Mouse (Mus musculus) hindbrain, postnatal 0 days (tissue): ENCODE data around the gene Ran. TPM values are rescaled to one million over a fixed set of nuclear protein-coding genes. Genes with fewer than 3 reads are reported as not detected.

ENCODE experiments used
- ATAC-seq: fragments of 200-750 bp; cut with Nextera tagmentation; 2 replicates; pipeline ENCODE4 v1.8.0; 2017; ENCODE audit warnings: mild to moderate bottlenecking, moderate TSS enrichment, moderate library complexity
- DNase-seq: peaks from one replicate; pipeline ENCODE4 v3.0.0-alpha.2; 2015; ENCODE audit warnings: low spot score
- H3K27ac ChIP-seq: fragments of 300-500 bp; sonication (generic); 2 replicates; pipeline ENCODE4 v1.5.1; 2014; ENCODE audit warnings: mild to moderate bottlenecking
- H3K27me3 ChIP-seq: fragments of 300-500 bp; sonication (generic); 2 replicates; pipeline ENCODE4 v1.6.1; 2014; ENCODE audit warnings: low read length, mixed read lengths; ENCODE audit not compliant: insufficient read depth
- H3K36me3 ChIP-seq: fragments of 300-500 bp; sonication (generic); 2 replicates; pipeline ENCODE4 v1.6.1; 2014; ENCODE audit warnings: low read length, mixed read lengths; ENCODE audit not compliant: insufficient read depth
- H3K4me1 ChIP-seq: fragments of 300-500 bp; sonication (generic); 2 replicates; pipeline ENCODE4 v1.6.1; 2014; ENCODE audit warnings: antibody characterized with exemption, low read length, mixed read lengths; ENCODE audit not compliant: insufficient read depth
- H3K4me2 ChIP-seq: fragments of 300-500 bp; sonication (generic); 2 replicates; pipeline ENCODE4 v1.6.1; 2014; ENCODE audit warnings: low read depth, mild to moderate bottlenecking, low read length, moderate library complexity, mixed read lengths
- H3K4me3 ChIP-seq: fragments of 300-500 bp; sonication (generic); 2 replicates; pipeline ENCODE4 v1.5.1; 2014; ENCODE audit warnings: low read length
- H3K9ac ChIP-seq: fragments of 300-500 bp; sonication (generic); replicated peaks from 2 replicates; pipeline ENCODE4 v1.6.1; 2014; ENCODE audit warnings: mild to moderate bottlenecking, low read length, moderate library complexity, mixed read lengths
- H3K9me3 ChIP-seq: fragments of 300-500 bp; sonication (generic); 2 replicates; pipeline ENCODE4 v1.6.1; 2016; ENCODE audit warnings: low read length, mixed read lengths
- CTCF ChIP-seq: IDR thresholded peaks from 2 replicates; pipeline ENCODE4 v1.5.1; 2016; ENCODE audit warnings: antibody characterized with exemption, control low read depth, low read depth
- whole genome bisulfite sequencing: fragments of 180-500 bp; shearing (Covaris S2); extraction: QIAGEN DNeasy Blood & Tissue Kit; methylation state at CpG from one replicate; pipeline ENCODE4 v1.1.7; 2014; 5-methylcytosine and 5-hydroxymethylcytosine counted together
- polyA plus RNA-seq: library from polyadenylated mRNA; unstranded; fragments of >200 nt; fragmentation: Nextera tagmentation; extraction: Ambion mirVana; gene quantifications from 2 replicates; pipeline ENCODE4 v1.2.1, GENCODE M21; 2015
- total RNA-seq: library from RNA; depleted of rRNA; stranded (reverse); fragments of >200 nt; gene quantifications from 2 replicates; pipeline ENCODE4 v1.2.3, GENCODE M21; 2014

Ran gene
- total and polyA plus RNA-seq, 2 experiments from 2014 or later: 159 to 304 TPM

GRCm38 (mm10) chr5:129061579-129061978 is 41.7 kb downstream of the Ran start:
- Histone ChIP-seq H3K36me3 (no peaks in the 10 kb centered on the region), H3K27ac (no peak overlapping the region), H3K4me1 (0 out of 2 replicates have a peak, but pooled peaks cover 6% of the 10 kb centered on the region), H3K9me3 (no peaks in the 10 kb centered on the region), H3K4me2 (no peak overlapping the region), H3K9ac (no peak overlapping the region), H3K4me3 (no peak overlapping the region), H3K27me3 (no peaks in the 10 kb centered on the region; the same call in 1 of the 2 replicates)
- TF ChIP-seq CTCF: peak; percentile 89
- DNase-seq: peak; percentile 87
- no peak for ATAC-seq
- 17% methylated on average over 13 of the region's 13 CpGs for WGBS

DNA sequence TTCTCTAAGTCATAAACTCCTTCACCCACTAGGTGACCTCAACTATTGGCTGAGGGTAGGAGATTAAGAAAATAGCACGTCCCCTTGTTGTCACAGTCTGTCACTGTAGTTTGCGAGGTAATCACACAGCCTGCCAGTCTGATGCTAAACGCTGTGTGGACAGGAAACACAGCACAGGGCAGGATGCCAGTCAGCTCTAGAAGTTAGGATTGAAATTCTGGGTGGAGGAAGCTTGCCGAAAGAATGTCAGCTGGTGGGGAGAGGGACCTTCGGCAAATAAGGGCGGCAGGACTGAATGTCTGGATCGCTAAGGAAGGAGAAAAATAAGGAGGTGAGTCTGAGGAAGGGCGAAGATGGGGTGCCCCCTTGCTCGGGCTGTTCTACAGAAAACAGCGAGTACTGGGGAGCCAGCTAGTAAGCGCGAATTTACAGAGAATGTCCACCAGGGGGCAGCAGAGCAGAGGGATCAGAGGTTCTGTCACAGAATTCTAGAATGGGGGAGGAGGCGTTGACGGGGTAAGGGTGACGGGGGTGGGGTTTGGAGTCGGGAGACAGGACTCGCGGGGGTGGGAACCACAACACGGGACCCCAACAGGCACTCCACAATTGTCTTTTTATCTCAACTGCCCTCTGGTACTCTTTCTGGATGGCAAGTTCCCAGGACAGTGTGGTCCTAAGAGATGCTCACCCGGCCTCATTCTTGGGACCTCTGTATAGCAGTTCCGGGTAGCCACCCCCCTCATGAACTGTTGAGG is 43.3 kb downstream of the Ran start:
- Histone ChIP-seq H3K4me3 (peak overlapping the region; percentile 24), H3K4me1 (0 out of 2 replicates have a peak, but pooled peaks cover 6% of the 10 kb centered on the region), H3K36me3 (no peaks in the 10 kb centered on the region), H3K27me3 (no peaks in the 10 kb centered on the region; the same call in 1 of the 2 replicates), H3K27ac (no peak overlapping the region), H3K9me3 (no peaks in the 10 kb centered on the region), H3K9ac (no peak overlapping the region), H3K4me2 (peak overlapping the region; percentile 52)
- TF ChIP-seq CTCF: peak; percentile 89
- DNase-seq (peak; percentile 90), ATAC-seq (peak; percentile 54; the same call in 1 of the 2 replicates)
- 7% methylated on average over 21 of the region's 21 CpGs for WGBS

- peak overlapping the region; percentile 24 for H3K4me3 ChIP-seq
- H3K27me3 ChIP-seq: no peaks in the 10 kb centered on the region; the same call in 1 of the 2 replicates
- ATAC-seq (peak; percentile 35; the same call in 1 of the 2 replicates), DNase-seq (no peak)
- 0 out of 2 replicates have a peak, but pooled peaks cover 6% of the 10 kb centered on the region for H3K4me1 ChIP-seq
- no peak for TF ChIP-seq CTCF
- no peak overlapping the region for H3K27ac ChIP-seq
- no peak overlapping the region for H3K9ac ChIP-seq
- 47% methylated on average over 8 of the region's 8 CpGs for WGBS
- no peaks in the 10 kb centered on the region for H3K9me3 ChIP-seq
- H3K36me3 ChIP-seq: no peaks in the 10 kb centered on the region
- peak overlapping the region; percentile 52 for H3K4me2 ChIP-seq
Observed at GRCm38 (mm10) chr5:129063792-129064087, 43.9 kb downstream of the Ran start.

DNA sequence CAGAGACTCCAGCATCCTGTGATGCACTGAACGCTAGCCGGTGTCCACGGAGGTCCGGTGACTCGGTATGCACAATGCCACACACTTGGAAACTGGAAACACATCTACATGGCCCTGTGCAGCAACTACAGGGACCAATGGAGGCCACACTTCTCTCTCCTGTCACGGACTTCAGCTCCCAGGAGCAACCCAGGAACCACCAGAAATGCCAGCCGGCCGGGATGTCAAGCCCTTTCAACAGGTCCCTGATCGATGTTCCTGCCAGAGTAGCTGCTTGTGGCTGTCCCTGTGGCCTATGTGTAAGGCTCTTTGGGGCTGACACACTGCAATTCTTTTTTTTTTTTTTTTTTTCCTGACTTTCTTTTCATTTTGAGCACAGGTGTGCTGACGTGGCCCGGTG is 44.3 kb downstream of the Ran start:
- Histone ChIP-seq H3K9ac (no peak overlapping the region), H3K27ac (no peak overlapping the region), H3K4me3 (no peak overlapping the region), H3K4me1 (0 out of 2 replicates have a peak, but pooled peaks cover 6% of the 10 kb centered on the region), H3K27me3 (no peaks in the 10 kb centered on the region; the same call in 1 of the 2 replicates), H3K36me3 (no peaks in the 10 kb centered on the region), H3K9me3 (no peaks in the 10 kb centered on the region), H3K4me2 (no peak overlapping the region)
- TF ChIP-seq CTCF: no peak
- no peak for ATAC-seq
- 60% methylated on average over 11 of the region's 11 CpGs for WGBS
- DNase-seq: no peak

DNA sequence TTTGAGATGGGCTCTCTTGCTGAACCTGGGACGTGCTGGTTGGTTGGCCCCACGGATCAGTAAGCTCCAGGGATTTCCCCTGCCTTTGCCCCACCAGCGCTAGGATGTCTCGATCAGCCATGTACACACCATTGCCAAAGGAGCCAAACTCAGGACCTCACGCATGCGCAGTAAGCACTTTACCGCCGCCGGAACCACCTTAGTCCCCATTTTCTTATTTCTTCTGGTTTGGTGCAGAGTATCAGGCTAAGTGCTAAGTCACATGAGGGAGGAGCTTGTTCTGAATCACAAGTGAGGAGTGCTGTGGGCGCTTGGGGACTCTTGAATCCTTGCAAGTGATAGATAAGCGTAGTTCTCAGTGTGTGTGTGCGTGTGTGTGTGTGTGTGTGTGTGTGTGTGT is 45.4 kb downstream of the Ran start:
- no peaks in the 10 kb centered on the region for H3K9me3 ChIP-seq
- ATAC-seq: no peak
- WGBS: 82% methylated on average over 12 of the region's 12 CpGs
- H3K4me2 ChIP-seq: no peak overlapping the region
- DNase-seq: no peak
- H3K9ac ChIP-seq: no peak overlapping the region
- H3K4me1 ChIP-seq: 0 out of 2 replicates have a peak, but pooled peaks cover 6% of the 10 kb centered on the region
- no peak for TF ChIP-seq CTCF
- H3K4me3 ChIP-seq: no peak overlapping the region
- no peaks in the 10 kb centered on the region for H3K36me3 ChIP-seq
- H3K27ac ChIP-seq: no peak overlapping the region
- H3K27me3 ChIP-seq: no peaks in the 10 kb centered on the region; the same call in 1 of the 2 replicates

DNA sequence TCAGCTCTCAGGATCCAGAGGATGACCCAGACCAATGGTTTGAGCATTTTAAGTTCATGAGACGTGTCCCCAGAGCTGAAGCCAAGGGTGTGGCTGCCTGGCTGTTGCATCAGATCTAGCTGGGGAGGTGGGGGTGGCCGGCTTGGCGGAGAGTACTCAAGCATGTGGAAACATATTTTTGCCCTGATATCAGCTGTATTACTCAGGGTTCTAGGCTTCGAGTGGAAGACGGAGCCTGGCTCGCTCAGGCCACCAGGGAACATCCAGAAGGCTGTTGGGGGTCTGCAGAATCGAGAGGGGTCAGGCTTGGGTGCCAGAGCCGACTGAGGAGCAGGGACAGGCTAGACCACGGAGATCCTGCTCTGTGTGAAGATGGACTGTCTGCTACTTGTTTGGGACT is 46.1 kb downstream of the Ran start:
- H3K27me3 ChIP-seq: peaks cover 4% of the 10 kb centered on the region; the same call in 1 of the 2 replicates
- DNase-seq: no peak
- 0 out of 2 replicates have a peak, but pooled peaks cover 6% of the 10 kb centered on the region for H3K4me1 ChIP-seq
- no peak for TF ChIP-seq CTCF
- no peaks in the 10 kb centered on the region for H3K36me3 ChIP-seq
- H3K9ac ChIP-seq: no peak overlapping the region
- ATAC-seq: no peak
- no peak overlapping the region for H3K27ac ChIP-seq
- WGBS: 85% methylated on average over 9 of the region's 9 CpGs
- no peak overlapping the region for H3K4me2 ChIP-seq
- H3K9me3 ChIP-seq: no peaks in the 10 kb centered on the region
- H3K4me3 ChIP-seq: no peak overlapping the region
